15 mouse cellular contexts compared by ENCODE assay signal in the genomic region with DNA sequence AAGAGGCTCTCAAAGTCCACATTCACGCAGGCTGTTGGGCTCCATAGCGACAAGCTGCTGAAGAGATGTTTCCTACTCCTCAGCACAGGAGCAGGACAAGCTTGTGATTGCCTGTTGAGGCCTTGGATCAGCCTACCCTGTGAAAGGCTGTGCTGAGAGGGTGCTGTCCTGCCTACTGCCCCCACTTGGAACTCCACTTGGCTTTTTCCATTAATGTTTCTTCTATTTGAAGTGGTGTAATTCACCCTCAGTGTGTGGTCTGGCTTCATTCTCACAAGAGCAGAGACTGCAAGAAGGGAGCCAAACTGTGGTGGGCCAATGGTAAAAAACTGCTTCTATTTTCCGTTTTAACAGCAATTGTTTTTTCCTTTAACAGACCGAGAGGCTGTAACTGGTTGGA.
"Had no signal": no experiment of that assay in that cellular context is flagged by ENCODE, and none has a peak within 500 bp of the region (broad histone marks: within the 10 kb centered on the region; RNA-seq: fewer than 3 reads in every experiment).

No protein-coding gene starts in this region.

- H3K27ac ChIP-seq: kidney, embryonic 15.5 days; left cerebral cortex, adult 2 months; liver, embryonic 15.5 days; macrophage; midbrain, embryonic 15.5 days; neural tube, embryonic 12.5 days had no signal

- H3K4me3 ChIP-seq: kidney, embryonic 15.5 days; left cerebral cortex, adult 2 months; liver, embryonic 15.5 days; megakaryocyte, embryonic 14.5 days; midbrain, embryonic 15.5 days; neural tube, embryonic 12.5 days had no signal

- H3K4me1 ChIP-seq: kidney, embryonic 15.5 days; liver, embryonic 15.5 days; megakaryocyte, embryonic 14.5 days; midbrain, embryonic 15.5 days; neural tube, embryonic 12.5 days had no signal

- H3K9ac ChIP-seq: kidney, embryonic 15.5 days; liver, embryonic 15.5 days; midbrain, embryonic 15.5 days; neural tube, embryonic 12.5 days had no signal

- ATAC-seq: intestine, embryonic 16.5 days; midbrain, embryonic 15.5 days had no signal

- DNase-seq: kidney, adult 2 months; kidney, postnatal 14 days; spleen, adult 18-20 months; thymus, adult 18-20 months; thymus, postnatal 14 days had no signal

- H3K36me3 ChIP-seq: kidney, embryonic 15.5 days; liver, embryonic 15.5 days; midbrain, embryonic 15.5 days; neural tube, embryonic 12.5 days had no signal

- H3K4me2 ChIP-seq: kidney, embryonic 15.5 days; liver, embryonic 11.5 days; liver, embryonic 15.5 days; midbrain, embryonic 11.5 days; midbrain, embryonic 15.5 days; neural tube, embryonic 12.5 days had no signal

- H3K9me3 ChIP-seq: kidney, embryonic 15.5 days; liver, embryonic 15.5 days; megakaryocyte, embryonic 14.5 days; midbrain, embryonic 15.5 days; neural tube, embryonic 12.5 days had no signal

- H3K27me3 ChIP-seq: kidney, embryonic 15.5 days; liver, embryonic 15.5 days; megakaryocyte, embryonic 14.5 days; midbrain, embryonic 15.5 days; neural tube, embryonic 12.5 days had no signal
